Mouse (Mus musculus) midbrain, postnatal 0 days (tissue): Measurements from ENCODE around the gene Sorl1. TPM values are rescaled to one million over a fixed set of nuclear protein-coding genes. Genes with fewer than 3 reads are reported as not detected.
A peak's percentile ranks its signal among the peaks of the same experiment; 100 is the strongest.

Source experiments
- ATAC-seq: fragments of 200-750 bp; cut with Nextera tagmentation; 2 replicates; pipeline ENCODE4 v1.8.0; 2017; ENCODE audit warnings: moderate number of reproducible peaks, mild to moderate bottlenecking, moderate TSS enrichment, moderate library complexity; ENCODE audit not compliant: low FRiP score
- DNase-seq: peaks from one replicate; pipeline ENCODE4 v3.0.0-alpha.2; 2015; ENCODE audit warnings: low spot score
- H3K27ac ChIP-seq: fragments of 300-500 bp; sonication (generic); 2 replicates; pipeline ENCODE4 v1.5.1; 2014; ENCODE audit warnings: low read depth, mild to moderate bottlenecking, low read length, mixed read lengths
- H3K27me3 ChIP-seq: fragments of 300-500 bp; sonication (generic); 2 replicates; pipeline ENCODE4 v1.6.1; 2014; ENCODE audit warnings: low read length, control low read depth, mixed read lengths; ENCODE audit not compliant: insufficient read depth
- H3K36me3 ChIP-seq: fragments of 300-500 bp; sonication (generic); 2 replicates; pipeline ENCODE4 v1.6.1; 2014; ENCODE audit warnings: low read length, control low read depth, mixed read lengths; ENCODE audit not compliant: insufficient read depth
- H3K4me1 ChIP-seq: fragments of 300-500 bp; sonication (generic); 2 replicates; pipeline ENCODE4 v1.6.1; 2014; ENCODE audit warnings: mild to moderate bottlenecking, control low read depth, antibody characterized with exemption, low read length, mixed read lengths; ENCODE audit not compliant: insufficient read depth
- H3K4me2 ChIP-seq: fragments of 300-500 bp; sonication (generic); 2 replicates; pipeline ENCODE4 v1.6.1; 2014; ENCODE audit warnings: low read depth, mild to moderate bottlenecking, low read length, mixed read lengths; ENCODE audit not compliant: poor library complexity, severe bottlenecking
- H3K4me3 ChIP-seq: fragments of 300-500 bp; sonication (generic); 2 replicates; pipeline ENCODE4 v1.5.1; 2014; ENCODE audit warnings: low read depth, mild to moderate bottlenecking, low read length, moderate library complexity
- H3K9ac ChIP-seq: fragments of 300-500 bp; sonication (generic); replicated peaks from 2 replicates; pipeline ENCODE4 v1.6.1; 2014; ENCODE audit warnings: mild to moderate bottlenecking, low read length, moderate library complexity, mixed read lengths; ENCODE audit not compliant: poor library complexity, severe bottlenecking
- H3K9me3 ChIP-seq: fragments of 300-500 bp; sonication (generic); 2 replicates; pipeline ENCODE4 v1.6.1; 2016; ENCODE audit warnings: low read length, control low read depth
- CTCF ChIP-seq: IDR thresholded peaks from 2 replicates; pipeline ENCODE4 v1.5.1; 2016; ENCODE audit warnings: antibody characterized with exemption, mild to moderate bottlenecking
- WGBS: fragments of 180-500 bp; shearing (Covaris S2); extraction: QIAGEN DNeasy Blood & Tissue Kit; methylation state at CpG from one replicate; pipeline ENCODE4 v1.1.7; 2014; 5-methylcytosine and 5-hydroxymethylcytosine counted together
- polyA plus RNA-seq: library from polyadenylated mRNA; unstranded; fragments of >200 nt; fragmentation: Nextera tagmentation; extraction: Ambion mirVana; gene quantifications from 2 replicates; pipeline ENCODE4 v1.2.1, GENCODE M21; 2015
- total RNA-seq: library from RNA; depleted of rRNA; stranded (reverse); fragments of >200 nt; gene quantifications from 2 replicates; pipeline ENCODE4 v1.2.3, GENCODE M21; 2014

The Sorl1 gene
- total and polyA plus RNA-seq, 2 experiments from 2014 or later: 7.1 to 24.8 TPM

GRCm38 (mm10) chr9:42130793-42131760 lies 7.0 kb upstream of the Sorl1 start:
- 0 out of 2 replicates have a peak, but pooled peaks cover 3% of the 10 kb centered on the region for H3K27me3 ChIP-seq
- no peak for TF ChIP-seq CTCF
- H3K9me3 ChIP-seq: no peaks in the 10 kb centered on the region
- no peak overlapping the region for H3K27ac ChIP-seq
- ATAC-seq: no peak
- no peaks in the 10 kb centered on the region for H3K36me3 ChIP-seq
- H3K9ac ChIP-seq: no peak overlapping the region
- WGBS: 48% methylated on average over 13 of the region's 13 CpGs
- H3K4me3 ChIP-seq: no peak overlapping the region
- H3K4me1 ChIP-seq: no peaks in the 10 kb centered on the region
- no peak overlapping the region for H3K4me2 ChIP-seq
- peak; percentile 35 for DNase-seq

DNA sequence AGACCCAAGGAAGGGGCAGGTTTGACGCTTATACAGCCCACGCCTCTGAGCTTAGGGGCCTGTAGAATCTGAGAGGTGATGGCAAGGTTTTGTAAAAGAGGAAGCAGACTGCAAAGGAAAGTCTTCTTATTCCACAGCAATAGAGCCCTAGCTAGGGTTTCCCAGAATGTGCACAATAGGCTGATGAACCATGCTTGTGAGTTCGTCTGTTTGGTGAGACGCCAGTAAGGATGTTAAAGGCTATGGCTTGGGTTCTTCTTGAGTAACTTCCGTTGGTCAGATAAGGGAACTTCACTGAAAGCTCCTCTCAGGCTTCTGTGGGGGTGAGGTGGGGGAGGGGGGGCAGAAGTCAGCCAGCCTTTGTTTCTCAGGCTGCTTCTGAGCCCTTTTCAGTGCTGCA lies 3.9 kb upstream of the Sorl1 start:
- Histone ChIP-seq H3K27me3 (0 out of 2 replicates have a peak, but pooled peaks cover 3% of the 10 kb centered on the region), H3K9ac (no peak overlapping the region), H3K4me1 (no peaks in the 10 kb centered on the region), H3K27ac (no peak overlapping the region), H3K36me3 (no peaks in the 10 kb centered on the region), H3K9me3 (no peaks in the 10 kb centered on the region), H3K4me2 (no peak overlapping the region), H3K4me3 (no peak overlapping the region)
- ATAC-seq (no peak), DNase-seq (no peak)
- no peak for TF ChIP-seq CTCF
- 81% methylated on average over 5 of the region's 5 CpGs for WGBS

GRCm38 (mm10) chr9:42125262-42125982 lies 1.3 kb upstream of the Sorl1 start:
- no peak overlapping the region for H3K4me3 ChIP-seq
- no peak for TF ChIP-seq CTCF
- no peak for DNase-seq
- H3K27ac ChIP-seq: no peak overlapping the region
- H3K36me3 ChIP-seq: no peaks in the 10 kb centered on the region
- ATAC-seq: no peak
- 83% methylated on average over 9 of the region's 9 CpGs for WGBS
- 0 out of 2 replicates have a peak, but pooled peaks cover 3% of the 10 kb centered on the region for H3K27me3 ChIP-seq
- H3K9me3 ChIP-seq: no peaks in the 10 kb centered on the region
- peaks cover 12% of the 10 kb centered on the region for H3K4me1 ChIP-seq
- H3K4me2 ChIP-seq: no peak overlapping the region
- H3K9ac ChIP-seq: no peak overlapping the region

DNA sequence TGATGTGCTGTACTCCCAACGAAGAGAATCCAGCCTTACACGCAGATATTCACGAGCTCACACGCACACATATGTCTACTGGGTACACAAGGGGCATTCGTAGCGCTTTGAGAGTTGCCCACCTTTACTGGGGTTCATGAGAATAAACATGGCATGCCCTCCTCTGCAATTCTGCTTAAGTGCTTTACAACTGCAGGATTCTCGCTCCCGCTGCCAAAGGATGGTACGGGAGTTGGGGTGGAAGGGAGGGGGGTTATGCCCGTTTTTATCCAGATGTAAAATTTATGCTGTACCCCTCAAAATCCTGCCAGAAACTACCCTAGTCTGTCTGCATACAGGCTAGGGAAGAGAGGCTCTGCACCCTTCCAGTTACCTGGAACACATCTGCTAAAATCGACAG lies 893 bp downstream of the Sorl1 start:
- Histone ChIP-seq H3K4me2 (peak overlapping the region; percentile 76), H3K27me3 (0 out of 2 replicates have a peak, but pooled peaks cover 3% of the 10 kb centered on the region), H3K27ac (peak overlapping the region; percentile 33; the same call in 1 of the 2 replicates), H3K4me3 (peak overlapping the region; percentile 91), H3K4me1 (peaks cover 14% of the 10 kb centered on the region), H3K36me3 (no peaks in the 10 kb centered on the region), H3K9me3 (no peaks in the 10 kb centered on the region), H3K9ac (peak overlapping the region; percentile 85)
- TF ChIP-seq CTCF: no peak
- ATAC-seq (no peak; the same call in 1 of the 2 replicates), DNase-seq (no peak)
- 20% methylated on average over 11 of the region's 11 CpGs for WGBS

- Histone ChIP-seq H3K4me1 (peaks cover 14% of the 10 kb centered on the region), H3K36me3 (no peaks in the 10 kb centered on the region), H3K27ac (no peak overlapping the region), H3K27me3 (0 out of 2 replicates have a peak, but pooled peaks cover 3% of the 10 kb centered on the region), H3K9me3 (no peaks in the 10 kb centered on the region), H3K4me2 (peak overlapping the region; percentile 76), H3K9ac (peak overlapping the region; percentile 85; the same call in 1 of the 2 replicates), H3K4me3 (peak overlapping the region; percentile 91)
- no peak for TF ChIP-seq CTCF
- no peak for DNase-seq
- ATAC-seq: no peak
- WGBS: 84% methylated on average over 6 of the region's 6 CpGs
Measured at GRCm38 (mm10) chr9:42122441-42122840, 1.7 kb downstream of the Sorl1 start.
